Mouse (Mus musculus) ovary, postnatal 10 days (tissue): Measurements from ENCODE around the gene C1qtnf6.

Experiments used
- DNase-seq: peaks from one replicate; pipeline ENCODE4 v3.0.0; 2022; ENCODE audit warnings: low spot score

C1qtnf6 gene

DNA sequence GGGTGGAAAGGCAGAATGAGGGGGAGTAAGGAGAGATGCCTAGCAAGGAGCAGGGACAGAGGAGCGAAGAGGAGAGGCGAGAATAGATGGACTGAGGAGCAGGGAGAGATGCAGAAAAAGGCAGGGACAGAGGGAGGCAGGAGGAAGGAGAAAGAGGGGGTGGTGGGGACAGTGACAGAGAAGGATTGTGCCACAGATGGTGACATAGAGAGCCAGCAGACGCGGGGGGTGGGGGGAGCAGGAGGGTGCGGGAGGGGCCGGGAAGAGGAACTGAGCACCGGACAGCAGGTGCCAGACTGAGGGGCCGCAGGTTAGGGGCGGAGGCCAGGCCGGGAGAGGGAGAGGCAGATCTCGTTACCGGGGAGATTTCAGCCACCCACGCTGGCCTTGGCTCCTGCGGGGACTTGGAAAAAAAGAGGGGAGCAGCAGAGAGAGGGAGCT, 13.4 kb upstream of the C1qtnf6 start, which contains the start of gene Sstr3:
Gene Sstr3, minus strand, starts transcription at position 125 of the 441 bp plus-strand sequence.
- no peak for DNase-seq

DNA sequence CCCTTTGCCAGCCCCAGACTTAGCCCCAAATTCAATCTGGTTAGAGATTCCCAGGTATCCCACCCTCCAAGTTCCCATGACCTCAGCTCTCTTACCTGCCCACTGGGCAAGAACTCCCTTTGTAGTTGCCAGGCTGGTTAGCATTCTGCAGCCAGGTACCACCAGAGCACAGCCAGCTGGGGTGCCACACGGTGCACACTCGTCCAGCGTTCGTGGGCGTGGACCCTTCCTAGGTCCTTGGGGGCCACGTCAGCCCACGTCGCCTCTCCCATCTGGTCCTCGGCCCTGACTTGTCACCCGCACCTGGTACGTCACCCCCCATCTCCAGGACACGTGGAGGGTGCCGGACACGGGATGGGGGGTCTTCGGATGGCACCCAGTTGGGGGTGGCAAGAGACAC, 12.8 kb upstream of the C1qtnf6 start:
- no peak for DNase-seq

DNA sequence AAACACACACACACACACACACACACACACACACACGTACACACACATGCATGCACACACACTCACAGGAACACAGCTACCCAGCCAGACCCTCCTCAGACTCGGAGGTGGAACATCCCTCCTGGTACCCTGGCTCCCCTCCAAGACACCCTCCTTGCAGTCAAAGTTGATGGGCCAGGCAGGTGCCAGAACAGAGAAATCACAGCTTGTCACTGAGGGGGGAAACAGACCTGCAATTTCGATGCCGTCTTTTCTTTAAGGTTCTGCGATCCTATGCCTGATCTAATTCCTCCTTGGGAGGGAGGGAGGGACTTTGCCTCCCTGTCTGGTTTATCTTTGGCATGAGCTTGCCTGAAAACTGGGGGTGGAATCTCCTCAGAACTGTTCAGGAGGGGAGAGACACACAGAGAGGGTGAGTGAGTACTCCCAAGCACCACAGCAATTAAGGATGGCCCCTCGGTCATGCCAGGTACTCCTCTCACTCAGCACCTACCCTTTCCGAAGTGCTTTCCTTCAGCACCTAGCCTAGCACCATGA, 11.6 kb upstream of the C1qtnf6 start:
- no peak for DNase-seq

DNA sequence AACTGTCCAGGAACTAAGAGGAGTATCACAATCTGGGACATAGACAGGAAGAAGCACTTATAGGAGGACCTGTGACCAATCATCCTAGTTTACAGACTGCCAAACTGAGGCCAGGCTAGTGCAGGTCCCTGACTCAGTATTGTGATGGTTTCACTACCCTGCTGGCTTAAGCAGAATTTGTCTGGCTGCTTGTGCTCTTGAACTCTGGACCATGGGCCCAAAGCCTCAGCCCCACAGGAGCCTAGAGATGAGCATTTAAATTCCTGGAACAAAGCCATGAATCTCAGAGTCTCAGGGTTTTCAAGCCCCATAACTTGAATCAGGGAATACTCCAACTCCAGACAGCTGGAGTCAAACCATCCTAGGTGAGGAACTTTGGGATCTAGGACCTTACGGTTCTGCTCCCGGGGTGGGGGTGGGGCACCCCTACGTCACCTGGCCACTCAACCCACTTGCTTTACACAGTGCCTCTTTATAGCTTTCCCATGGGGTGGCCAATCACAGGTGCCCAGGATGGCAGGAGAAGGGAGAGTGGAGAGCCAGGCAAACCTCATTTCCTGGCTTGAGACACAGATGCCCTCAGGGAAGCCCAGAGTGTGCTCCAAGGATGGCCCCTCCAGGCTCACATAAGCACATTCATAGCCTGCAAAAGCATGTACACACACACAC, 11.0 kb upstream of the C1qtnf6 start:
- no peak for DNase-seq

DNA sequence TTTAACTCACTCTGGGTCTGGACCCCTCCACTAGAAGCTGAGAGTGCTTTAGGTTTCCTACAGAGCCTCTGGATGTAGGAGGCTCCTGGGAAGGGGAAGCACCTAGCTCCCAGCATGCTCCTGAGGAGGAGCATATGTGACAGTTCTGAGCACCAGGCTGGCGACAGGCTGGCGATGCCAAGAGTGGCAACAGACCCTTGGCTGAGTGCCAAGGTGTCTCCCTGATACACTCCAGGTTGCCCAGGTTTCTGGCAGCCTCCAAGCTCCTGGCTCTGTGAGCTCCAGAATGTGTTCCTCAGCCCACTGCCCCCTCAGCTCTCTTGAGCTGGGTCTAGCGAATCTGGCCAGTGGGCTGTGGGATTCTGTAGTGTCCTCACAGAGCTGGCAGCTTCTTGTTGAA, 10.4 kb upstream of the C1qtnf6 start:
- no peak for DNase-seq

DNA sequence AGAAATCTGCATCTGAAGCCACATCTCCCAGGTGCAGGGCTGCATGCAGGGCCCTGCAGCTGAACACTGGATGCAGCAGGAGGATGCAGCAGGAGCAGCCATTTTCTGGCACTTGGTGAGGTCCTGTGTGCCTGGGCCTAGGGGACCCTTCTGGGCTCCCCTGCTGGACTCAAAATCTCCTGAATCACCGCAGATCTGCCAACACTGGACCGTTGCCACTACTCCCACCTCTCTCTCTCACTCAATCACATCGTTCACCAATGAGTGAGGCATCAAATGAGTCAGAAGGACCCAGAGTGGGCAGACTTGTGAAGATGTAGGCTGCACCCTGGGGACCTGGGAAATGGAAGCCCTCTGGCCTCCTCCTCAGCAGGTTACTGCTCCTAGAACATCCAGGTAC, 9.8 kb upstream of the C1qtnf6 start:
- DNase-seq = no peak

DNA sequence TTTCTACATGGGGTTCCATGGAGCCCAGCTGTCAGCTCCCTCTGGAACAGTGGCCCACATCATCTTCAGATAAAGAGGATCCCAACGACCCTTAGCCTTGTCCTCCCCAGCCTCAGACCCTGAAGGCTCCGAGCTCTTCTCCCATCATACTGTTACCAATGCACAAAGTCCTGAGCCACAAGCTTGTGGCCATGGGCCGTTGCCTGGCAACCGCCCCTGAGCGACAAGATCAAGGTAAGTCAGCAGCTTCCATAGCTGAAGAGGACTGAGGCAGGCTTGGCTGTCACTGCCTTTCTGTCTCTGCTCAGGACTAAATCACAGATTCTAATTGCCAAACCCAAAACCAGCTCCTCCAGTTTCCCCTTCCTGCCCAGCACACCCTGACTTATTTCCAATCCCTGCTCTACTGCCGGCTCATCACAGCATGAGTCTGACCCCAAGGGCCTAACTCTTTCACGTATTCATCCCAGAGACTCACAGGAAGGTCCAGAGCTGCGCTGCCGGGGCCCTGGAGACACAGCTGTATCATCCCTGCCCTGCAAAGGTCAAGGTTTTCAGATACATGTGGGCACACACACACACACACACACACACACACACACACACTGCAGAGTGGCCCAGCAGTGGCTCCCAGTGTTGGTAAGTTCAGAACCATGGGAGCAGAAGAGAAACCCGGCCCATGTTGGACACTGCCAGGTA, 4.7 kb upstream of the C1qtnf6 start:
- DNase-seq = no peak

DNA sequence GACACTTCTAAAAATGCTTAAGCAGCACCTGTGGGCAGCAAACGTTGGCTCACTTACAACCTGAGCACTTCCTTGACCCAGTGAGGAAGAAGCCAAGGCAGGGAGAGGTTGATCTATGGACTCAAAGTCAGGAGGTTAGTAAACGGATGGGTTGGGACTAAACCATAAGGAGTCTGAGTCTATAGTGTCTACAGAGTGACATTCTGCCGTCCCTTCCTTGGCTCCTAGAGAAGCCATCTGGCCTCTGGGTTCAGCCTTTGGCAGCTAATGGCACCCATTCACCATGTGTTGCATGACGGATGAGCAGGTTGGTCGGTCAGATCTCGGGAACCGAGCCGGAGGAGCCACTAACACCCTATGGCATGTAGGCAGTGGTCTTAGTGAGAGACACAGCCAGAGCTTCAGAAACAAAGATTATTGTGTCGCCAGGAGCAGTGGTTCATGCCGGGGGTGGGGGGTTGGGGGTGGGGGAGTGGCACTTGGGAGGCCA, 2.2 kb upstream of the C1qtnf6 start:
- DNase-seq = no peak

DNA sequence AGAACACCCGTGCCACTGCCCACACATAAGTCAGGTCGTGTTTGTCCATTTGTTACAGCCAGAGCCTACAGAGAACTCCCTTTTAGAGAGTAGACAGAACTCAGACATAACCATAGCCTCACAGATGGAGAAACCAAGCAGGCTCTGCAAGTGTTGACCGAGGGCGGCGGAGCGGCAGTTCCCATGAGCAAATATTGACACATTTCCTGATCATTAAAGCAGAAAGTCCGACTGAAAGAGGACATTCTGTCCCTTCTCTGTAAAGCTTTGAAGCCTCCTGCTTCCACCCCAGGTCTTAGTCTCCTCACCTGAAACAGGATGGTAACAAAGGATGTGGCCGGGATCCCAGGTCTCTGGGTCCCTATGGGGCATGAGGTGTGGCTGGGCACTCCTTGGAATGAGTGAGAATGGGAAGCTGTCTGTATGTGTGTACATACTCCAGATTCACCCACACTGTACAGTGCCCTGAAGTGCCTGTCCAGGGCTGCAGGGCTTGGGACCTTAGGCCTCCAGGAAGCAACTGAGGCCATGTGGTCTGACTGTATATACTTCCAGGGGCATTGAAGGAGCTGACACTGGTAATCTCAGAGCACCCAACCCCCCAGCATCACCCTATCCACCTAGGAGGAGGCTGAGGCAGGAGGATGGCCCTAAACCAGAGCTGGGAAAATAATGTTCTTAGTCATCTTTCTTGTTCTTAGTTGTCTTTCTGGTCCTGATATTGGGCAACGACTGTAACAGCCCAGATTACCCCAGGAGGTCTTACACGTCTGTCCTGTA, 1.5 kb upstream of the C1qtnf6 start:
- DNase-seq = no peak

DNA sequence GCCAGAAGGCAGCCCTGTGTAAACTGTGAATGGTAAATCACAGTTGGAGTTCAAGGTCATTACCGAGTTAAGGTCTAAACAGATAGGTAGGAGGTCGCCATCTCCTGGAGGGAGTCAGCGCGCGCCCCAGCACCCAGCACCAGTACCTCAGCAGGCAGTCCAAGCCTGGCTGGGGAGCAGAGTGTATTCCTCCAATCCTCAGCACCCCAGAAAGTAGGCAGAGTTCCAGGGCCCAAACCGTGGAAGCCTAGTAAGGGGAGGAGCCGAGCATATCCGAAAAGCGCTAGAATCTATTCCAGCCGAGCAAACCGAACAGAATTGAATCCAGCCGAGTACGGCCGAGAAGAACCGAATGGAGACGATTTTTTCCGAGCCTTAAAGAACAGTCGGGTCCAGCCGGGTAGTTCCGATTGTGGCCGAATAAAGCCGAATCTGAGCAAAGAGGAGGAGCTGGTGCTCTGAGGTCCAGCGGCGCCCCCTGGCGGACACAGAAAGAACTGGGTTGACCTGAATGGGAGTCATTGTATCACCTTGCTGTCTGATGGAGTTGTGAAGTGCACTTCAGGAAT, 769 bp upstream of the C1qtnf6 start:
- peak; percentile 96 for DNase-seq

DNA sequence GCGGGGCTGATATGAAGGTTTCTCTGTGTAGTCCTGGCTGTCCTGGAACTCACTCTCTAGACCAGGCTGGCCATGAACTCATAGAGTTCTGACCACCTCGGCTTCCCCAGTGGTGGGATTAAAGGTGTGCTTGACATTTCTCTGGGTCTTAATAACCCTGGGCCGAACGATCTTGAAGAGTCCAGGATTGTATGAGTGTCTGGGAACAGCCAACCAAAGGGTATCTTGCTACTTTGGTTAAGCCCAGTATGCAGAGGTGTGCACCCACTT, 170 bp upstream of the C1qtnf6 start:
- no peak for DNase-seq

DNA sequence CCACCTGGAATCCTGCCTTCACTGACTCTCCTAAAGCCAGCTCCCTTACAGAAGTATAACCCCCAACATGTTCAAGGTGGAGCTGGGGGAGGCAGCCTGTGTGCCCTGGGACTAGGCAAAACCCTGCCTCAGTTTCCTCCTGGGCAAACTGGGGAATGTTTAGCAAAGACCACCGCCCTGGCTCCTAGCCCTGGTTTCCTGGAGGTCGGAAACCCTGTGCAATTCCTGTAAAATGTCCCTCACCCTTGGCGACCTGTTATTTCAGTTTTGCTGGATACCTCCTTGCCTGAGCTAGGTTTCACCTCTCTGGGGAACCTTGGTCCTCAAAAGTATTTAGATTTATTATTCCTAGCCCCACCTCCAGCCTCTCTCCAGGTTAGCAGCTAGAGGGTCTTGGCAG, 1.1 kb downstream of the C1qtnf6 start:
- DNase-seq = no peak

DNA sequence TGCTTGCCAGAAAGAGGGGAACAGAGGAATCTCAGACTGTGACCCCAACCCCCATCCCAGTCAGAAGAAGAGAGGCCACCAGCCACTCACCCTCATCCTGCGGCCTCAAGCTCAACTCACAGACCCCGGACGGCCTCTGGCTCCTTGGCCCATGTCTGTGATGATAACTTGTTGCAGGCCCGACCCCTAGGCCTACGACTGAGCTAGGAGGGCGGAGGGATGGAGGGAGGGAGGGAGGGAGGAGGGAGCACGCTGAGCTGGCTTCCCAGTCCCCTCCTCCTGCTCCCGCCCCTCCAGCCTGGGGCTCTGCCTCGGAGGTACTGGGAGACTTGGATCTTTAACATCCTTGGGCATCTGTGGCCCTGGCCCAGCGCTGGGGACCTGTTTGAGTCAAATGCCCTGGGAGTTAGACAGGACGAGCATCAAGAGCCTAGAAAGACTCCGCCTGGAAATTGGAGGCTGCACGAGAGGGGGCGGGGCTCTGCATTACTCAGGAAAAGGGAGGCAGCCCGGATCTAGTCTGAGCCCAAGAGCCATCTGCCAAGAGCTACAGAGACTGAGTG, 1.7 kb downstream of the C1qtnf6 start:
- peak; percentile 56 for DNase-seq

DNA sequence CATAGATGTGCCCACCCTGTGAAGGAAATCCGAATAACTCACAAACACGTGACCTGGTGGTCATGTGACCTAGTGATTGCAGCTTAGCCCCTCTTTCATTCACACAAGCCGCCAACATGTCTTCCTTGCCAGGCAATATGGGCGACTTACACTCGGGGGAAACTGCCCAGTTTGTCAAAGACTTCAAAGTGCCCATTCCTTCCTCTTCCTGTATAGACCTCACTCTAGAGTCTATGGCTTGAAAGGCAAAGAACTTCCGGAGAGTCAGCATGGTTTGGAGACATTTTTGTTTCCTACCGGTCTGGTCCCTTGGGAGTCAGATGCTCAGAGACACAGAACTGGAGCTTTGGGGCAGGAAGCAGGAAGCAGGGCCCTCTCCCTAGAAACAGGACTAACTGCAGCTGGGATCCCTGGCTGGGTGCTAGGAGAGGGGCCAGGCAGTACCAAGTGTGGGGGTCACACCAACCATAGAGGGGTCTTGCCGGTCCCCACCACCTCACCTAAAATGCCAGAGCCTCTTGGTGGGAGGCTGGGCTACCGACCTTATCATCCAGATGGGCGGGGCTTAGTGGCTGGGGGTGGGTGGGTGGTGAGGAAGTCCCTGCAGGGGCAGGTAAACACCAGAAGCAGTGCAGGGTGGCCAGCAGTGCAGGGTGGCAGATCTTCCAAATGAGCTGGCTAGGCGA, 2.3 kb downstream of the C1qtnf6 start:
- no peak for DNase-seq

DNA sequence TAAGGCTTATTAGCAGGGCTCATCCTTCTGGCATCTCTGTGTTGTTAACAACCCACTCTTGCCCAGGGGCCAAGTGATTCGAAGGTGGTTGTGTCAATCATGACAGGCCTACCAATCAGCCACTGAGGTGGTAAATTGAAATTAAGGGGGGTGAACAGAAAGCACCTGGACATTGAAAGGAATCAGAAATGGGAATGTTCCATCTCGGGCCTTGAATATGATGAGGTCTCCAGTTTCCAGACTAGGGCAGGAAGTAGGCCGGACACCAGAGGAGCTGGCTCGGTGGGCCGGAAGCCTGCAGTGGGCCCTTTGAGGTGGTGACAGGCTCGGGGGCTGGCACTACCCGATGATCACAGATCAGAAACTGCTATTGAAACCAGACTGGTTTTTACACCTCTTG, 3.2 kb downstream of the C1qtnf6 start:
- DNase-seq = no peak

DNA sequence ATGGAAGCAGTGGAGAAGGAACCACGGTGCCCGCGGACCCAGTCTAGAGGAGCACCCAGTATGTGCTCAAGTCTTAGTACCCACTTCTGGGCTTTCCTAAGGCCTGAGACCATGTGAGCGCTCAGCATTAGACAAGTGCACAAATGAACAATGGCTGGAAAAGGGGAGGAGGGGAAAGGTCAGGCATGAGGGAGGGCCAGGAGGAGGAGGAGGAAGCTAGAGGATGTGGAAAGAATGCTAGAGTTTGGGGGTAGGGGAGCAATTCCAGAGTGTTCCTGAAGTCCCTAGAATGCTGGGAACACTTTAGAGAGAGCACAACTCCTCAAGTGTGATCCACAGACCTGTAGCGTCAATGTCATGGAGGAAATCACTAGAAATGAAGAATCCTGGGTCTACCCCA, 7.1 kb downstream of the C1qtnf6 start:
- no peak for DNase-seq

DNA sequence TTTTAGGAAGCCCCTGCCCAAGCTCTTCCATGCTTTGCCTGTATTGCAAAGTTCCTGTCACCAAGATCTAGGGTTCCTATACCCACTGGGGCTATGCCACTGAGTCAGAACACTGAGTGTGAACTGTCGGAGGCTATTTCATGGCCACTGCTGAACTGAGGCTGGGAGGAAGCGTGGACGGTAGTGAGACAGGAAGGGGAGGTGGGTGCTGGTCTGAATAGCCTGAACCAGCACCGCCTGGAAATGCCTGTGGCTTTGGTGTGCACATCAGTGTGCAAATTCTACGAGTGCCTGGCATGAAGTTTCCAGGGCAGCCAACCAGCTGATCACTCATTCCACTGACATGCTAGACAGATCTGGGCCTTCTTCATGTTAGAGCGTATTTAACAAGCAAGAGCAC, 9.3 kb downstream of the C1qtnf6 start:
- DNase-seq = no peak

DNA sequence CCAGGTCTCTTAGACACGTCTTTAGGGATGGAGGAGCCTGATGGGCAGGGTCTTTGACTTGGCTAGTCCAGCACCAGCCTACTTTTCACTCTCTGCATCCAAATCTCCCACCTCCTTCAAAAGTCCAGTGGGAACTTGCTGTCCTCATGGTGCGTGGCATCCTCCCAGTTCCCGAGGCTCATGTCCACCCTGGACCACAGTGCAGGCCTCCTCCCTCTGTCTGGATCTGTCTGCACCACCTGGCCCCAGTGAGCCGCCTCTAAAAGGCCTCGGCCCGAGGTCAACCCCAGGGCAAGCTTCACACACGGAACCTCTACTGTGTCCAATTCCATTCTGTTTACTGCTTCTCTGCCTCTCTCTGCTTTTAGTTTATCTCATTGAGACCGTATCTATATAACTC, 9.9 kb downstream of the C1qtnf6 start:
- DNase-seq = no peak

DNA sequence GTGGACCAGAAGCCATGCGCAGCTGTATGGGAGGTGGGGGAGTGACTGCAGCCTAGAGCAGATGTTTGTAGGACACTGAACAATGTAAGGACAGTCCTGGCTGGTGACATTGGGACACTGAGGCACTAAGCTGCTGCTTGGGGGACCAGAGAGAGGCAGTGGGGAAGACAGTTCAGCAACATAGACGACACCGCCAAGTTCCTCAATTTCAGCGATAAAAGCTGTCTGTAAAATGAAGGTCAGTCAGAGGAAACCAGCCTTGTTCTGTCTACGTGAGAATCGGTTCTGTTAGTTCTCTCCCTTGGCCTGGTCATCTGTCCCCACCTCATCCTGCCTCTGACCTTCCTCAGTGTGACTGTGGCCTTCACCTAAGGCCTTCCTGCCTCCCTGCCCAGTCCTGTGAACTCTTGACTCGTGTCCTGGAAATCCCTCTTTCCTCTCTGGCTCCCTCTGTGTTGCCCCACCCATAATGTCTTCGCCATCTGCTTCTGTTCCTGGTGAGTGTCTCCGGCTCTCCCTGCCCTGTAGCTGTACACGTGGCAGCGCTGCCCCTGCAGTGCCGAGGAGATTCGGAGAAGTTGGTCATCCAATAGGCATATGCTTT, 11.0 kb downstream of the C1qtnf6 start:
- DNase-seq = no peak

DNA sequence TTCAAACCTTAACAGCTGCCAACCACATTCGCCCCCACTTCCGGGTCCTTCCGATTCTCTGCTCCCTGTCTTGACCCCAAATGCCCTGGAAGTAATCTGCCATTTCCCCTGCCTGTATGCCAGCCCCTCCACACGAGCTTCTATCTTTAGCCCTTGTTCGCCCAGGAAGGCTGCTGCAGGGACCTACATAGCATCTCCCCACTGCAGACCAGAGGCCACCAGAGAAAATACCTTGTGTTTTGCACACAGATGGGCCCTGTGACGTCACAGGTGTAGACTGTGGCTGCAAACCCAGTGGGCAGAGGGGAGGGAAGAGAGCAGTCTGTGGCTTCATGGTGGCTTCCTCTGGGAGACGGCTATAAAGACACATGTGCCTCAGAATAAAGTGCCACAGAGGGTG, 13.0 kb downstream of the C1qtnf6 start:
- no peak for DNase-seq

DNA sequence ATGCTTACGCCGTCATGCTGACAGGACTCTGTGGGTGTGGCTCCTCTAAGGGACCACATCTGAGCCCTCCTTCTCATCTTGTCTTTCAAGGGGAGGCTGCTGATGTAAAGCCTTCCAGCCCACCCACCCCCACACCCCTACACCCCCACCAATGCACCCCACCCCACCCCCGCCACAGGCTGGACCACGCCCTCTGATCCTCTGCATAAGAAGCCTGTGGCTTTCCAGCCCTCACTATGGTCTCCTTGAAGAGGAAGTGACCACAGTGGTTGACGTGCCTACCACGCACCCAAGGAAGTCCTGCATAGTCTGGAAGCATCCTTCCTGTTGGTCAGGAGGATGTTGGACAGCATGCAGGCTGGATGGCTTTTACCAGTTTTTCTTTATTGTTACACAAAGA, 15.5 kb downstream of the C1qtnf6 start:
- DNase-seq = no peak
